Mouse (Mus musculus): ENCODE measurements around the gene Prelp.
A peak's percentile ranks its signal among the peaks of the same experiment; 100 is the strongest.
"Not testable (repeated sequence)": the region's sequence is repeated elsewhere in the genome, so short reads cannot be mapped to it uniquely, and the experiment has no call there.

Prelp gene

DNA sequence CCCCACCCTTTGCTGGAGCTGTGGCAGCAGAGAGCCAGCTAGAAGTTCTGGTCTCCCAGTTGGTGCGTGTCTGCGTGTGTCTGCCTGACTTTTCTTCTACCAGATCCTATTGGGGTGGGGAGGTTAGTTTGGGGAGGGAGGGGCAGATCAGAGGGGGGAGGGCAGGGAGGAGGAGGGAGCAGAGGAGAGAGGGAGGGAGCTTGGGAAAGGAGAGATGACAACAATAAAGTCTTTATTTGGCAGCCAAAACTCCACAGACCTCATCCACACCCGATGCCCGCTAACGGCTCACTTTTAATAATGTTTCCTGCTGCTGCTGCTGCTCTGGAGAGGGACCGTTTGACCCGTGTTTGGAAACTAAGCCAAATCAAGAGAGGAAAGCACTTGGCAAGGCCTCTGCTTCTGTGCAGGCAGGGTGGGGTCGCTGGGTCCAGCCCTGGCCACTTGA, at the start of gene Prelp:
Gene Prelp (minus strand): TSS at position 111 of the 448 bp plus-strand sequence.
- no peak for DNase-seq (ENCODE audit: low spot score in 2 of 2)

DNA sequence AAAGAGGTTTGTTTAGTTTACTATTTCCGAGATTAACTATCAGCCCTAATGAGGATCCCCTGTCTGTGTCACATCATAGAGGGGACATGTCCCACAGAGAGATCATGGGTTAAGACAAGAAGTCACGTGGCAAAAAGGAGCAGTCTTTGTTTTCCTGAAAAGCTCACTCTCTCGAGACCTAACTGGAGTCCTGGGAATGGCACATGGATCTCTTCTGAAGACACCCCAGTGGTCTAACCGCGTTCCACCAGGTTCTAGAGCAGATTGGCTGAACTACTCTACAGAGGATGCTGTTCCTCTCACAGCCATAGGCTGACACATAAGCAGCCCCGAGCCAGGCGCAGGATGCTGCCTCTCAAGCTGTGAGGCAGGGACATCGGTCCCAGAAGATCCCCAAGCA, 48.2 kb upstream of the Prelp start:
- no peak for DNase-seq (ENCODE audit: low spot score in 2 of 2)

DNA sequence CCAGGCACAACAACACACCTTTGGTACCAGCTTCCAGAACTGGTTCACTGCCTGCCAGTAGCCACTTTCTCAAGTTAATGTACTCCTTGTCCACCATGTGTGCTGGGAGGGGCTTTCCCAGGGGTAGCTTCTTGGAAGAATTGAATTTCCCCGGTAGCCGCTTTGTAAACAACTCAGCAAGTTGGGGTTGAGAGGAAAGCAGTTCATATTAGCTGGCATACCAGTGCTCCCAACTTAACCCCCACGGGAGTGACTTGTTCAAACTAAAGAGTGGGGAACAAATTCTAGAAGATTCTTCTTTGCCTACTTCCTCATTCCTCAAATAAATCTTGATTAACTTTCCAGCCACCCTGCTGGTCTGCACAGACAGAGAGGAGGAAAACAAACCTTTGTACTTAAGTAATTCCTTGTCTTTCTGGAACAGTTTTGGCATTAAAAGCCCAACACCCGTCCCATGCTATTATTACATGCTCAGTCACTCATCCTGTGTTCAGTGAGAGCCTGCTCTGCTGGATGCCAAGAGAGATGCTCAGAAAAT, 47.6 kb upstream of the Prelp start:
- no peak for DNase-seq (ENCODE audit: low spot score in 2 of 2)

DNA sequence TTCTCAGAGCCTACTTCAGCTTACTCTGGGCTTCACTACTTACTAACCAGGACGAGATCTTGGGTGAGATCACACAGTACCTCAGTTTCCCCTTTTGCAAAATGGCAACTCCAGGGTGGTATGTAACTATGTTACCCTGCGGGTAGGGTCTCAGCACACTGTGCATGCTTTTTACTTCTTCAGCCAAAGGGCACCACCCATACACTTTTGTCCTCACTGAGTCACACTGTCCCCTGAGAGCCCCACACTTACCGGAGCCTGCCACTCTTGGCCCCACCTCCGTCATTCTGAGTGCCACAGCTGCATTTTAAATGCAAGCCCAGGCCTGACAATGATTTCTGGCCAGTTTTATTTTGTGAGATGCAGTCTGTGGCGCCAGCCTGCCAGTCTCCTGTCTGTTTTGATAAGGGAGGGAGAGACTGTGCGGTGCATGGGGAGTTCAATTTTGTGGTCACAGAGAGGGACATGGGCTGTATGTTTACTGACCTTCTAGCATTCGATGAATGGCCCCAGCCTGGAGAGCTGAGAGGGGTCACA, 46.3 kb upstream of the Prelp start:
- no peak for DNase-seq (ENCODE audit: low spot score in 2 of 2)

DNA sequence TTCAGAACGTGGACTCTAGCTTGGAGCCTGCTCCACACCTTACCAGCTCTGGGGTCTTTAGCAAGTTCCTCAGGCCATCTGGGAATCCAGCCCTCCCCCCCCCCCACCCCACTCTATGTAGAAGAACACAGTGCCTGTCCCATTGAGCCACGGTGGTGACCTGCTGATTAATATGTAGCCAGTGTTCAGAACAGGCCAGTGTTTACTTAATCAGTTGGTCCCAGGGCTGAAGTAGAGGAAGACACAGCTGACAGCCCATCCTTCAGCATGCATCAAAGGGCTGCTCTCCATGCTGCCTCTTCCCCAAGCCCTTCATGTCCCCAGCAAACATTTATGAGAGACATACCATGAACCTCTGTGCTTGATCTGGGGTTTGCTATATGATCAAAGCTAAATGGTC, 44.8 kb upstream of the Prelp start:
- DNase-seq (ENCODE audit: low spot score in 2 of 2) = no peak

DNA sequence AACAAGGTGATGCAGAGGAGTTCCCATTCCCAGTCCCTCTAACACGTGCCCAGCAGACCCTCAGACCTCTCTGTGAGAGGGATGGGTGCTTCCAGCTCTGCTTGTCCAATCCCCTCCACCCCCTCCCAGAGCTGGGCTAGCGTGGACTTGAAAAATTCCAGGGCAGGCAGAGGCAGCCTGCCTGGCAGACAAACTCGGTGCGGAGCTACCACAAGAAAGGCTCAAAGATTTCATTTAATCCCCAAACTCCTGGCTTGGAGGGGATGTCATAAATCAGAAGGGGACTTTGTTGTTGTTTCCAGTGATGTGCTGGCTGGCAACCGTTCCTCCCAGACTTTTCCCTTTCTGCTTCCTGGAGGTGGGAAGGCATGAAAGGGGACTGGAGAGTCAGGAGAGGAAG, 44.1 kb upstream of the Prelp start:
- no peak for DNase-seq (ENCODE audit: low spot score in 2 of 2)

DNA sequence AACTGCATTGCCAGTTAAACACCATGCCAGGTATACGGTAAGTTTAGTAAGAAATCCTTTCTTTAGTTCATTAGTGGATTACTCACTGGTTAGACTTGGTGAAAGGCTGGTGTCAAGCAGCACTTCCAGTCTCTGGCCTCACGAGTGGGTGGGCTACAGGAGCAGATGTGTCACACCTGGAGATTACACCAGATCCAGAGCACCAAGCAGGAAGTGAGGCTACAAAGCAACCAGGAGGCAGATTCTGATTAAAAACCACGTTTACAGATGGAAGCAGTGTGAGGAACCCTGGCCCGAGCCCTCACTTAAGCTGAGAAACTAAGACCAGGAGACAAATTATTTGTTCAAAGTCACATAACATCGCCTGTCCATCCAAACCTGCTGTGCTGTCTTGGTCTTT, 43.5 kb upstream of the Prelp start:
- DNase-seq (ENCODE audit: low spot score in 2 of 2) = no peak

DNA sequence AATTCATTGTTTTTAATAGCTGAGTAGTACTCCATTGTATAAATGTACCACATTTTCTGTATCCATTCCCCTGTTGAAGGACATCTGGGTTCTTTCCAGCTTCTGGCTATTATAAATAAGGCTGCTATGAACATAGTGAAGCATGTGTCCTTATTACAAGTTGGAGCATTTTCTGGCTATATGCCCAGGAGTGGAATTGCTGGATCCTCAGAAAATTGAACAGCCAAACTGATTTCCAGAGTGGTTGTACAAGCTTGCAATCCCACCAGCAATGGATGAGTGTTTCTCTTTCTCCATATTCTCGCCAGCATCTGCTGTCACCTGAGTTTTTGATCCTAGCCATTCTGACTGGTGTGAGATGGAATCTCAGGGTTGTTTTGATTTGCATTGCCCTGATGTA, 42.4 kb upstream of the Prelp start:
- not testable (repeated sequence) for DNase-seq (ENCODE audit: low spot score in 2 of 2)

DNA sequence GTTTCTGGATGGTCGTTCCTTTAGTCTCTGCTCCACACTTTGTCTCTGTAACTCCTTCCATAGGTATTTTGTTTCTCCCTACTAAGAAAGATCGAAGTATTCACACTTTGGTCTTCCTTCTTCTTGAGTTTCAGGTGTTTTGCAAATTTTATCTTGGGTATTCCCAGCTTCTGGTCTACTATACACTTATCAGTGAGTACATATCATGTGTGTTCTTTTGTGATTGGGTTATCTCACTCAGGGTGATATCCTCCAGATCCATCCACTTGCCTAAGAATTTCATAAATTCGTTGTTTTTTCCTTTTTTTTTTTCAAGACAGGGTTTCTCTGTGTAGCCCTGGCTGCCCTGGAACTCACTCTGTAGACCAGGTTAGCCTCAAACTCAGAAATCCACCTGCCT, 41.9 kb upstream of the Prelp start:
- not testable (repeated sequence) for DNase-seq (ENCODE audit: low spot score in 2 of 2)

DNA sequence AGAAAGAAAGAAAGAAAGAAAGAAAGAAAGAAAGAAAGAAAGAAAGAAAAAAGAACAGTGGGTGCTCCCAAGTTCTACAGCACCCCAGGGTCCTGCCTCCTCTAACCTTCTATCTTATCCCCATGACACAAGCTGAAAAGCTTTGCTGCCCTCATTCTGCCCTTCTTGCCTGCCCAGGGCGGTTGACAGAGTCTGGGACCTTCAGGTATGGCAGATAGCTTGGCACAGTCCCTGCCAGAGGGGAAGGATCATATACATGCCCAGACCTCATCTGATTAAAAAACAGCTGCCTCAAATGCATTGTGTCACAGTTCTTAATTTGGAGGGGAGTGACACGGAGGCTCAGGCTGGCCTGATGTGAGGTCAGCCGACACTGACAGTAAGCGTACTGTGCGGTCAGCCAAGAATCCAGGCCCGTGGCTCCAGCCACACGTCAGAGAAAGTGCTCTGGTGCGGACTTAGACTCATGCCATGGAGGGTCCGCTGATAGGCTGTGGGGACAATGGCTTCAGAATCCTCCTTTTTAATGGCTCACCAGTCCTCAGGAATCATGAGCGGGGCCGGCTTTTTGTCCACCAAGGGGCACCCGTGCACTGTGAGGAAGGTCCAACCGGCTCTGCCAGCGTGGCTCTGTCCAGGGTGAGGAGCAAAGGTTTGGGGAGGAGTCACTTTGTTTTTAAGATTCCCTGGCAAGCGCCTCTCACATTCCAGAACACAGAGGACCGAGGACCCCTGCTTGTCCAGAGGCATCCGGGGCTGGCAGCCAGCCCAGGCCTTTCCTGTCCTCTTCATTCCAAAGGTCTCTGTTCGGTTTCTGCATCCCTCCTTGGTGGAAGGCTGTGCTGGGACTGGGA, 40.3 kb upstream of the Prelp start:
- peak in 1 of 2 experiments; percentile 61 for DNase-seq (ENCODE audit: low spot score in 2 of 2)

DNA sequence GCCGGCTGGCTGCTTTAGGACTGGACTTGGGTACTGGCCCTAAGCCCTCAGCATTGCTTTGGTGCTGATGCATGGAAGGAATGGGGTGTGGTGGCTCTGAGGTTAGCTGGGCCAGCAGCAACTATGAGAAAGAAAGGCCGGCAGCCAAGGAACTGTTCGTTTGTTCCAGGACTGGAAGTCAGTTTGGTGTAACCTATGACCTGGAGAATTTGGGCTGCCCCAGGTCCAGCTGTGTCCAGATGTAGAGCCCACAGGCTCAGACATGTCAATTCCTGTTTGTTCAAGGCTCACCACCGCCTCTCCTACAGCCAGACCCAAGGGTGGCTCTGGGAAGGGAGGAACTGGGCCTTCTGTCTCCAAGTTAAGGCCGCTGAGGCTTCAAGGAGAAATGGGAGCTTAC, 38.3 kb upstream of the Prelp start:
- no peak for DNase-seq (ENCODE audit: low spot score in 2 of 2)

DNA sequence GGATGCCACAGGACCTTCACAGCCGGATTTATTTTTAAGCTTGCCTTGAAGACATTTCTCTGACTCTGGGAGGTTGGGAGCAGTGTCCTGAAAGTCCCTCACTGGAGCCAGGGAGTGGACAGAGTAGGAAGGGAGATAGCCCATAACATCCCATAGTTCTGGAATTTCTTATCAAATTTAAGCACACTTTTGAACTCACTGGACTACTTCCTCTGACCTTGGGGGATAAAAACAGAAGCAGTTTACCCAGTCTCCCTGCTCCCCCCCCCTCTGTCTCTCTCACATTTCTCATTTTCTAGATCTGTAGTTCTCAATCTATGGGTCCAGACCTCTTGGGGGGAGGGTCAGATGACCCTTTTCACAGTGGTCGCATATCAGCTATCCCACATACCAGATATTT, 32.8 kb upstream of the Prelp start:
- no peak for DNase-seq (ENCODE audit: low spot score in 2 of 2)

DNA sequence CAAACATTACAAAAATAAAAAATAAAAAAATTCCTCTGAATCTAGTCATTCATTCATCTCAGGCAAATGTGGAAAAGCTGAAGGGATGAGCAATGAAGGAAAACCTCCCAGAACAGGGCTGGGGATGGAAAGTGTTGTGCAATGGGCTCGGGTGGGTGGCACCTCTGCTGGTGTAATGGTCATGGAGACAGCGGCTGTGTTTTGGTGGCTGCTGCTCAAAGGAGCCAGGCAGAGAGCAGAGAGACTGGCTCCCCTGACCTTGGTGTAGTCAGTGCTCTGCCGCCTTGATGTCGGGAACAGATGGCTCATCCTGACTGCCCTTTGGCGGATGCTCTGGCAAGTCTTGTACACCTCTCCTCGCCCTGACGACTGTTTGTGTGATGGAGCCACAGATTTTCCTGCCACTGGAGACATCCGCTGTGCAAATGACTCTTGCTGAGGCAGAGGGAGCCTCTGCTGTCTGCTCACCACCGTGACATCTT, 32.1 kb upstream of the Prelp start:
- peak in 1 of 2 experiments; percentile 10 for DNase-seq (ENCODE audit: low spot score in 2 of 2)

DNA sequence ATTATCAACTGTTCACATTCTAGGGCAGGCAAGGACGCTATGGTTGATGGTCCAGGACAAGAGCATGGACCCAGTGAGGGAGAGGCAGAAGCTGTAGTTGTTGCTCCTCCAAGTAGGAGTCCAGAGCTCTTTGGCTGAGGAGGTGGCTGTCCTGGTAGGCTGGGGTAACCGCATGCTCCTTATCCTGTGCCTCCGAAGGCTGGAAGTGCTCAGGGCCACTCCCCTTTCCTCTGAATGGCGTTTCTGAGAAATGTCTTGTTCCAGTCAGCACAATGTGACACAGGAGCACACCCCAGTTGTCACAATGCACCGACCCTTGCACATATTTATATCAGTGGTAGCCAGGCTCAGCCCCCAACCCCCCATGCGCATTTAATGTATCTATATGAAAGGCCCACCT, 30.4 kb upstream of the Prelp start:
- DNase-seq (ENCODE audit: low spot score in 2 of 2) = no peak

DNA sequence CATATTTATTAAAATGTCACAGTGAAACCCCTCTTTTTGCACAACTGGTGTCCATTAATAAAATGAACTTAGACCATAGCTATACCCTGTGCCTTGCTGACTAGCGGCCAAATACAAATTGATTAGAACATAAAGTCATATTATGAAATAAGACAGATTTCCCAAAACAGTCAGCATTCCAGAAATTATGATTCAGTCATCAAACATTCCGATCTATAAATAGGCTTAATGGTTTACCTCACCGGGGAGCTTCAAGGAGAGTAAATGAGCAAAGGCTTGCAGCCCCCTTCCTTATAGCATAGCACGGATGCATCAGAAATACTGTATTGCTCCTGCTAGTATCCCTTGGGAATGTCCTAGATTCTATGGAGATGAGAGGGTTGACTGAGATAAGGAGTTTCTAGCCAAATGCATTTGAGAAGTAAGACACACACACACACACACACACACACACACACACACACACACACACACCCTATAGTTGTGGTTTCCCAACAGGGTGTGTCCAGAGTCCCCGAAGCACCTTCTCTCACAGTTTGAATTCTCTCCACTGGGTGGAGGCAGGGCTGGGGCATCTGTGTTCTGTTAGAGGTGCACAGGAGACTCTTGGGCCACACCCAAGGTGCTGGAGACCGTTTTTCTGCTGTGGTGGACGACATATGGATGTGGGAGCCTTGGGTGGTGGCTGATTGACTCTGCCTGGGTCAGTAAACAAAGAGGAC, 29.0 kb upstream of the Prelp start:
- DNase-seq (ENCODE audit: low spot score in 2 of 2) = no peak

DNA sequence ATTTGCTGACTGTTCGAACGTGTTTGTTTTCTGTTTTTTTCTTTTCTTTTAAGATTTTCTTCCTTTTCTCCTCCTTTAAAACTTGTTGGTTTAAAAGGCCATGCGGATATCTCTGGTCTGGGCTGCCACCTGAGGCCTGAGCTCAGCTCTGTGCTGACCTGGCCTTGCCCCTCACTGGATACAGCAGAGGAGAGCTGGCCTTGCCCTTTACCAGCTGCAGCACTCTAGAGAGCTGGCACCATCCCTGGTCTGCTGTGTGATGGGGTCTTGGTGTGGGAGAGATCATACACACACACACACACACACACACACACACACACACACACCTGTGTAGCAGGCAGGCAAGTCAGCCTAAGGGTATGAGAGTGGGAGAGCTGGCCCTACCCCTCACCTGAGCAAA, 23.9 kb upstream of the Prelp start:
- no peak for DNase-seq (ENCODE audit: low spot score in 2 of 2)

DNA sequence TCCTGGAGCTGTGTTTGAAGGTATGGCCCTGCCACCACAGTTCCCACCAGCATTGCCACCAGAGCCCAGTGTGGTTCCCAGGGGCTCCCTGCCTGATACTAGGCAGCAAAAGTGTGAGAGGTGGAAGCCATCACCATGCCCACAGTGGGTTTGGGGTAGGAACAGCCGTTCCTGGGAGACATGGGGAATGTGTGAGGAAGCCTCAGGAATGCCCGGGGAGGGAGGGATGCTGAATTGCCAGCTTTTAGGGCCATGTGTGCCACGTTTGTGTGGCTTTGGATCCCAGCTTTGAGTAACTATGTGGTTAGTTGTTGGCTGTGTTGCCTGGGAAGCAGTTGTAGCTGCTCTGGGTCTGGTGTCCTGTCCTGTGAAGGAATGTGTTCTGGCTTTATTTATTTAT, 20.7 kb upstream of the Prelp start:
- no peak for DNase-seq (ENCODE audit: low spot score in 2 of 2)

DNA sequence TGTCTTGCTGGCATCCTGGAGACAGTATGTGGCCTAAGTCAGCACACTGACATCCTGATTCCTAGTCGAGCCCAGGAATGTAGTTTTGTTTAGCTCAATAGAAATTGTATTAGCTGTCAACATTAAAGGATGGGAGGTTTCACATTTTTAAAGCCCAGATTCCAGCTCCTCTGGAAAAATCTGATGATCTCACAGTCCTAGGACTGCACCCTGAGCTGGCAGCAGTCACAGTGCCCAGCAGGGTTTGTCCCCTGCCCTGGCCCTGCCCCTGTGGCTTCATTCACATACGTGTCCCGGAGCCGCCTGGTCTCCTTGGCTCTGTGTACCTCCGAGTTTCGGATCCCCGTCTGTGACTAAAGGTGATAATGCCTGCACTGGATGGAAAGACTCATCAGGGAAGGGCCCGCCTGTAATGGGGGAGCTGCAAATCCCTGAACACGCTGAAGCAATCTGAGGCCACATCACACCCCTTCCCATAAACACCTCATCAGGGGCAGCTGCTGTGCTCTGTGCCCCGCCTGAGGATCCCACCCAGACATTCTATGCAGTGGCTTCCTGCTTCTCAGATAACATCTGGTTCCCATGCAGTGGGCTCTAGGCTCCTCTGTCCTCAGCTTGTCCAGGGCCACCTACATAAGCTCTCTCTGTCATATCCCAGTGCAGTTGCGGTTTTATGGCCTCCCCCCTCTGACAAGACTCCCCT, 20.1 kb upstream of the Prelp start:
- DNase-seq (ENCODE audit: low spot score in 2 of 2) = no peak

DNA sequence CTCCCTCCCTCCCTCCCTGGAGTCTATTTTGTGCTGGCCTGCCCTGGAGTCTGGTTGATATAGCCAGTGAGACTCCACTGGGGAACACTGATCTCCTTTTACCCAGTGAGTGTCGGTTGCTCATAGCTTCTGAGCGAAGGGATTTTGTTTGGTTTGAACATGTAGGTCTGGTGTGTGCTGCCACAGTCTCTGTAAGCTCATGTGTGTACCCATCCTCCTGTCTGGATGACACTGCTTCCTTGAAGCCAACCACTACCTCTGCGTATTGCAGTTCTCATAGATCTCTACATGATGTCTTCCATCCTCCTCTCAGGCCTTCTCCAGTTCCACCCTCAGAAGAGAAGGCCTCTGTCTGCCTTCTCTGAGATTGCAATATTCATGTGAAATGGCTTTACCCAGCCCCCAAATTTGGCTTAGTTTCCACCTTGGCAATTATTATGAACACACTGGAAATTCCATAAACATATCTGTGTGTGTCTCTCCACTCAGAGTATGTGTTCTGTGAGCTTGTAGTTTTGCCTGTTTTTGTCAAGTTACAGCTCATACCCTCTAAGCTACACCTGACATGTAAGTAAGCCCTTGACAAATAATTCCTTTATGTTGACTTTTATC, 19.4 kb upstream of the Prelp start:
- no peak for DNase-seq (ENCODE audit: low spot score in 2 of 2)

DNA sequence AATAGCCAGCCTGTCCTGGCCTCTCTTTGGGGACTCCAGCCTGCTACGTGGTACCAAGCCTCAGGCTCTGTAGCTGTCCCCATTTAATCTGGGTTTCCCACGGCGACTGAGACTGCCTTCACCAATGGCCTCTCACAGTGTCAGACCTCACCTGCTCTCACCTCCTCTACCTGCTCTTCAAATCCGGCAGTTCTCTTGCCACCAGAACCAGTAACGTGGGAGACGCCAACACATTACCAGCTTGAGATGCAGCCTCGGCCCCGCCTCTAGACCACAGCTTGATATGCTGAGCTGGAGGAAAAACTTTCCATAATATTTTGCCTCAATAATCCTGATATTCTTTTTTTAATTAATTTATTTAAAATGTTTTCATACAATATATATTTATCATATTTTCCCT, 18.5 kb upstream of the Prelp start:
- no peak for DNase-seq (ENCODE audit: low spot score in 2 of 2)

DNA sequence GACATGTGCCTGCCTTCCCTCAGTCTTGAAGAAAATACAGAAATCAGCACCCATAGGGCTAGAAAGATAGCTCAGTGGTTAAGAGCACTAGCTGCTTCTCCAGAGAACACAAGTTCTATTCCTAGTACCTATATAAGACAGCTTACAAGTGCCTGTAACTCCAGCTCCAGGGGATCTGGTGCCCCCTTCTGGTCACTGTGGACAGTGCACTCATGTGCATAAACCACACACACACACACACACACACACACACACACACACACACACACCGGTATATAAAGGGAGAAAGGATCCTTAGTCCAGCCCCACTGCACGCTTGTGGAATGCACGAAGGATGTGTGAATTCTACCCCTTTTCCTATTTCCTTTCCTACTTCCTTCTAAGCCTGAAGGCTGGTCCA, 15.0 kb upstream of the Prelp start:
- no peak for DNase-seq (ENCODE audit: low spot score in 2 of 2)
